Mouse (Mus musculus) spleen, adult 10 weeks (tissue): ENCODE measurements around the gene Olig1. TPM values are rescaled to one million over a fixed set of nuclear protein-coding genes. Genes with fewer than 3 reads are reported as not detected.

Experiments used
- polyA plus RNA-seq: library from polyadenylated mRNA; stranded (reverse); fragments of 350-450 nt; fragmentation: Illumina TruSeq; extraction: RNeasy Lipid Tissue Mini Kit (QIAGEN cat#74804); gene quantifications from one replicate; pipeline ENCODE4 v1.2.3, GENCODE M21; 2015; ENCODE audit warnings: low replicate concordance; ENCODE audit not compliant: insufficient read depth

The Olig1 gene
- polyA plus RNA-seq = not detected

DNA sequence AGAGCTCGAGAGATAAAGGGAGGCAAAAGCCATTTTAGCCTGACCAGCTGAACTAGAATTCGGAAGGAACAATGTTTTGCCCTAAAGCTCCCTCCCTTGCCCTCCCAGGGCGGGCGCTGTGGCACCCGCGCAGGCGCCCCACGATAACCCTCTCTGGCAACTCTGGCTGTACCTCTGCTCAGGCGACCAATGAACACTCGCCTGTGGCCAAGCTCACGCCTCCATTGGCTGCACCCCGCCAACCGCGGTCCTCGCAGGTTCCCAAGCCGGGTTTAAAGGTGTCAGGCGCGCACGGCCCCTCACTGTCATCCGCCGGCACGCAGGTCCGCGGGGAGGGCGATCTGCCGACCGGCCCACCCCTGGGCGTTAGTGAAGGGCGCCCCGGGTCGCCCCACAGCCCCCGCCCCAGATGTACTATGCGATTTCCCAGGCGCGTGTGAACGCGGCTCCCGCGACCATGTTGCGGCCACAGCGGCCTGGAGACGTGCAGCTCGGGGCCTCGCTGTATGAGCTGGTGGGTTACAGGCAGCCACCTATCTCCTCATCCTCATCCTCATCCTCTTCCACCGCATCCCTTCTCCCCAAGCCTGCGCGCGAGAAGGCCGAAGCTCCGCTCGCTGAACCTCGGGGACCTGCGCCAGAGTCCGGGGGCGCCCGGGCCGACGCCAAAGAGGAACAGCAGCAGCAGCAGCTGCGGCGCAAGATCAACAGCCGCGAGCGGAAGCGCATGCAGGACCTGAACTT, at the start of gene Olig1:
Olig1 (plus strand) TSS at position 305 of the 744 bp plus-strand sequence.

GRCm38 (mm10) chr16:91225233-91226037, 44.1 kb upstream of the Olig1 start, which contains the start of gene Olig2:
Olig2 (plus strand) TSS chr16:91225457.

Other genes starting within 250 kb of the Olig1 start
- 144 TPM for gene Paxbp1, start 225.2 kb upstream of the Olig1 start, polyA plus RNA-seq
- gene 4932438H23Rik, start 174.7 kb upstream of the Olig1 start, polyA plus RNA-seq = not detected
- gene Olig2, start 44.3 kb upstream of the Olig1 start, polyA plus RNA-seq = not detected
- gene Ifnar2, start 103.0 kb downstream of the Olig1 start, polyA plus RNA-seq = 93.7 TPM
- gene Gm21970, start 121.9 kb downstream of the Olig1 start, polyA plus RNA-seq = 1.2 TPM
- 135 TPM for gene Il10rb, start 136.4 kb downstream of the Olig1 start, polyA plus RNA-seq
- gene Ifnar1, start 215.5 kb downstream of the Olig1 start, polyA plus RNA-seq = 111 TPM